Mouse (Mus musculus): ENCODE measurements around the gene Mum1.

GRCm38 (mm10) chr10:80262776-80263365, 36.6 kb downstream of the Mum1 start:
- TF ChIP-seq POLR2A (IDR thresholded peaks at IDR 0.05; ENCODE audit: extremely low read depth, insufficient read depth, low read length), result no peak
- TF ChIP-seq CTCF (IDR thresholded peaks at IDR 0.05; ENCODE audit: low read depth, low read length), result no peak
